Mouse (Mus musculus) CH12.LX (cell line): ENCODE measurements around the gene Pip5kl1.
A peak's percentile ranks its signal among the peaks of the same experiment; 100 is the strongest.

Source experiments
- CTCF ChIP-seq, 2 experiments: IDR thresholded peaks in 1 of 2; conservative IDR thresholded peaks in 1 of 2; 2 replicates each; pipeline ENCODE4 v1.5.1; 2011 to 2012; ENCODE audit warnings: low read depth in 2 of 2, low read length in 2 of 2, improper control_type of control experiment in 1 of 2, inconsistent platforms in 1 of 2, mild to moderate bottlenecking in 1 of 2, moderate library complexity in 1 of 2
- E2F4 ChIP-seq: IDR thresholded peaks from 2 replicates; pipeline ENCODE4 v1.6.1; 2011; ENCODE audit warnings: low read depth, low read length, improper control_type of control experiment; ENCODE audit not compliant: insufficient replicate concordance
- EP300 ChIP-seq: IDR thresholded peaks from 2 replicates; pipeline ENCODE4 v1.6.1; 2011; ENCODE audit warnings: low read length, improper control_type of control experiment
- GABPA ChIP-seq: IDR thresholded peaks from 2 replicates; pipeline ENCODE4 v1.6.1; 2012; ENCODE audit warnings: low read depth, low read length, improper control_type of control experiment, inconsistent platforms; ENCODE audit not compliant: insufficient replicate concordance
- HCFC1 ChIP-seq: IDR thresholded peaks from 2 replicates; pipeline ENCODE4 v1.6.1; 2012; ENCODE audit warnings: low read depth, mild to moderate bottlenecking, inconsistent platforms, low read length, improper control_type of control experiment
- MXI1 ChIP-seq: IDR thresholded peaks from 2 replicates; pipeline ENCODE4 v1.6.1; 2011; ENCODE audit warnings: mild to moderate bottlenecking, low read depth, low read length, improper control_type of control experiment
- POLR2A ChIP-seq: IDR thresholded peaks from 2 replicates; pipeline ENCODE4 v1.6.1; 2011; ENCODE audit warnings: low read depth, mild to moderate bottlenecking, improper control_type of control experiment, low read length
- RAD21 ChIP-seq: IDR thresholded peaks from 2 replicates; pipeline ENCODE4 v1.6.1; 2011; ENCODE audit warnings: low read depth, mild to moderate bottlenecking, low read length, improper control_type of control experiment, moderate library complexity
- TCF12 ChIP-seq: IDR thresholded peaks from 2 replicates; pipeline ENCODE4 v1.6.1; 2014; ENCODE audit warnings: low read depth, mild to moderate bottlenecking, inconsistent platforms, low read length, improper control_type of control experiment
- USF2 ChIP-seq: conservative IDR thresholded peaks from 2 replicates; pipeline ENCODE4 v1.6.1; 2011; ENCODE audit warnings: low read depth, low read length, improper control_type of control experiment

DNA sequence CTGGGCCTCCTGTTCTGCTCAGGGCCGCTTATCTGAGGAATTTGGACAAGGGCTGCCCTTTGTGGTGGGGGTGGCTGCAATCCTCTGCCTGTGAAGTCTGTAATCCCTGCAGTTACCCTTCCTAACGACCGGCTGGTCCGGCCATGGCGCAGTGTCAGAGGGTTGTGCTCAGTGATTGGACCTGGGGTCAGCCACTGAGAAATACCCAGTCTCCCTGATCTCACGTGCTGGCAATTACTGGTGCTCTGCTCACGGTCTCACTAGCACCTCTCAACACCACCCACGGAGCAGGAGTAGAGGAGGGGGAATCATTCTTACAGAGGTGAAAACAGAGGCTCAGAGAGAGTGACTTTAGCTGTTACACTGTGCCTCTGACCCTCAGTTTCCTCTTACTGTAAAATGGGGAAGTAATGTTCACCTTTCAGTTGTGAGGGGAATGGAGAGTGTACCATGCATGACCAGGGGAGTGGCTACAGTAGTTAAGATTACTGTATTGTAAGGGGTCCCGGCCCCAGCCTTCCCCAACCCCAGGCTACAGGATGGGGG lies 37.2 kb upstream of the Pip5kl1 start:
- peak; percentile 41; the same call in 1 of the 2 replicates for TF ChIP-seq POLR2A
- TF ChIP-seq CTCF (conservative IDR thresholded peaks at IDR 0.05 in 1 of 2, IDR thresholded peaks at IDR 0.05 in 1 of 2; ENCODE audit: low read depth in 2 of 2, low read length in 2 of 2): no peak
- no peak for TF ChIP-seq E2F4
- TF ChIP-seq EP300: no peak
- peak; percentile 59; the same call in 1 of the 2 replicates for TF ChIP-seq HCFC1
- TF ChIP-seq USF2: no peak
- TF ChIP-seq GABPA: no peak
- no peak for TF ChIP-seq MXI1
- TF ChIP-seq RAD21: no peak
- no peak for TF ChIP-seq TCF12
